Mouse (Mus musculus): ENCODE measurements around the gene P2rx7. TPM values are rescaled to one million over a fixed set of nuclear protein-coding genes. Genes with fewer than 3 reads are reported as not detected.
A peak's percentile ranks its signal among the peaks of the same experiment; 100 is the strongest.

Gene P2rx7
- polyA plus RNA-seq, 1 experiment, result 2.5 TPM

GRCm38 (mm10) chr5:122716793-122717192, 73.1 kb downstream of the P2rx7 start:
- TF ChIP-seq GATA1 (IDR thresholded peaks at IDR 0.05; ENCODE audit: borderline replicate concordance, low read length), result no peak
- no peak for TF ChIP-seq FLI1 (IDR thresholded peaks at IDR 0.05; ENCODE audit: low read length)
- Histone ChIP-seq H3K9me3 (peaks cover 23% of the 10 kb centered on the region), H3K36me3 (replicated peaks; ENCODE audit: low read length) (peaks cover 55% of the 10 kb centered on the region), H3K4me1 (no peaks in the 10 kb centered on the region), H3K27me3 (replicated peaks) (no peaks in the 10 kb centered on the region), H3K4me3 (replicated peaks) (no peak overlapping the region)

DNA sequence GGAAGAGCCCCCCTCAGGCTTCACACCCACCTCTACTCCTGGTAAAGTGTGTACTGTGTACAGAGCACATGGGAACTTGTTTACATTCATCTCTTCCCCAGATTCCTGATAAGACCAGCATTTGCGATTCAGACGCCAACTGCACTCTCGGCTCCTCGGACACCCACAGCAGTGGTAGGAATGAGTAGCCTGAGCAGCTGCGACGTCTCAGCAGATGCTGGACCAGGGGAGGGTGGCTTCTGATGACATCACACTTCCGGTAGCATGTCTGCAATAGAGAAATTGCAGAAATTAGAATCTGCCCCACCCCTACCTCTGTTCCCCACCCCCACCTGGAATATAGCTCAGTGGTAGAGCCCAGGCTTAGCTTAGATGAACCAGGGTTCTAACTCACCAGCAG, 74.7 kb downstream of the P2rx7 start:
- Histone ChIP-seq H3K27me3 (replicated peaks) (no peaks in the 10 kb centered on the region), H3K9me3 (peaks cover 13% of the 10 kb centered on the region), H3K4me3 (replicated peaks) (no peak overlapping the region), H3K4me1 (no peaks in the 10 kb centered on the region), H3K36me3 (replicated peaks; ENCODE audit: low read length) (peaks cover 50% of the 10 kb centered on the region)
- no peak for TF ChIP-seq GATA1 (IDR thresholded peaks at IDR 0.05; ENCODE audit: borderline replicate concordance, low read length)
- no peak for TF ChIP-seq FLI1 (IDR thresholded peaks at IDR 0.05; ENCODE audit: low read length)

GRCm38 (mm10) chr5:122719168-122719567, 75.5 kb downstream of the P2rx7 start:
- Histone ChIP-seq H3K4me3 (replicated peaks) (no peak overlapping the region), H3K4me1 (no peaks in the 10 kb centered on the region), H3K27me3 (replicated peaks) (no peaks in the 10 kb centered on the region), H3K36me3 (replicated peaks; ENCODE audit: low read length) (peaks cover 48% of the 10 kb centered on the region), H3K9me3 (peaks cover 11% of the 10 kb centered on the region)
- TF ChIP-seq GATA1 (IDR thresholded peaks at IDR 0.05; ENCODE audit: borderline replicate concordance, low read length) (no peak), FLI1 (IDR thresholded peaks at IDR 0.05; ENCODE audit: low read length) (no peak)

- peaks cover 44% of the 10 kb centered on the region for H3K36me3 ChIP-seq (replicated peaks; ENCODE audit: low read length)
- H3K4me1 ChIP-seq, result no peaks in the 10 kb centered on the region; the same call in 1 of the 2 replicates
- no peak for TF ChIP-seq GATA1 (IDR thresholded peaks at IDR 0.05; ENCODE audit: borderline replicate concordance, low read length)
- no peak for TF ChIP-seq FLI1 (IDR thresholded peaks at IDR 0.05; ENCODE audit: low read length)
- no peak overlapping the region for H3K4me3 ChIP-seq (replicated peaks)
- peaks cover 3% of the 10 kb centered on the region for H3K27me3 ChIP-seq (replicated peaks)
- no peaks in the 10 kb centered on the region for H3K9me3 ChIP-seq
Observed at GRCm38 (mm10) chr5:122725453-122725852, 81.7 kb downstream of the P2rx7 start.

- TF ChIP-seq GATA1 (IDR thresholded peaks at IDR 0.05; ENCODE audit: borderline replicate concordance, low read length) (no peak), FLI1 (IDR thresholded peaks at IDR 0.05; ENCODE audit: low read length) (no peak)
- H3K27me3 ChIP-seq (replicated peaks), result peaks cover 3% of the 10 kb centered on the region
- H3K4me3 ChIP-seq (replicated peaks), result no peak overlapping the region
- H3K9me3 ChIP-seq, result no peaks in the 10 kb centered on the region
- H3K36me3 ChIP-seq (replicated peaks; ENCODE audit: low read length), result peaks cover 45% of the 10 kb centered on the region
- no peaks in the 10 kb centered on the region; the same call in none of the 2 replicates for H3K4me1 ChIP-seq
Observed at GRCm38 (mm10) chr5:122726068-122726467, 82.4 kb downstream of the P2rx7 start.

DNA sequence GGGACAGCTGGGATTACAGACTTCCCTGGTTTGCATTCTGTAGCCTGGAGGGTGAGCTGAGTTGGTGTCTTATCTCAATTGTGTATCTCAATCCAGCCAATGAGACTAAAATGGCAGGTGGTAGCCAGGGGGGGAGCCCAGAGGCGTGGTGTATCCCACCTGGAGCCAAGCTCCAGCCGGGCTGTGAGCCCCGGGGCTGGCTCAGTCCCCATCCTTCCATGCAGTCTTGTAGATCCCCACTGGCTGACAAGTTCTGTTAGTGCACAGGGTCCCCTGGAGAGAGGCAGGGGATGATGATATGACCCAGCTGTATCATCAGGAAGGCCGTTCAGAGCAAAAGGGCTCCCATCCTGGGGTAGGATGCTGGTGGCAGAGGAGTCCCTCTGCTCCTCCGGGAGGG, 82.9 kb downstream of the P2rx7 start:
- H3K4me1 ChIP-seq, result peaks cover 5% of the 10 kb centered on the region
- no peaks in the 10 kb centered on the region for H3K9me3 ChIP-seq
- H3K27me3 ChIP-seq (replicated peaks), result peaks cover 3% of the 10 kb centered on the region
- peaks cover 45% of the 10 kb centered on the region for H3K36me3 ChIP-seq (replicated peaks; ENCODE audit: low read length)
- no peak for TF ChIP-seq GATA1 (IDR thresholded peaks at IDR 0.05; ENCODE audit: borderline replicate concordance, low read length)
- TF ChIP-seq FLI1 (IDR thresholded peaks at IDR 0.05; ENCODE audit: low read length), result no peak
- H3K4me3 ChIP-seq (replicated peaks), result no peak overlapping the region

DNA sequence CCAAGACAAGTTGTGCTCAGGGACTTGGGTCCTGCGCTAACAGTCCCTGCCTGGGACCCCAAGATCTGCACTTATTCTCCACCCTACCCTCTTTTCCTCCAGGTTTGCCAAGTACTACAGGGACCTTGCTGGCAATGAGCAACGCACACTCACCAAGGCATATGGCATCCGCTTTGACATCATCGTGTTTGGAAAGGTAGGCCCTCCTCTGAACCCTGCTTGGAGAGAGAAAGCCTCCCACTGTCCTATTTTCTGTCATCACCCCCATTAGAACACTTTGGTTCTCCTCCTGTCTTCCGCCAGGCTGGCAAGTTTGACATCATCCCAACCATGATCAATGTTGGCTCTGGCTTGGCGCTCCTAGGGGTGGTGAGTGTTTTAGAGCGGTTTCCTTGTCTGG, 83.4 kb downstream of the P2rx7 start:
- no peak overlapping the region for H3K4me3 ChIP-seq (replicated peaks)
- no peak for TF ChIP-seq GATA1 (IDR thresholded peaks at IDR 0.05; ENCODE audit: borderline replicate concordance, low read length)
- TF ChIP-seq FLI1 (IDR thresholded peaks at IDR 0.05; ENCODE audit: low read length), result no peak
- peaks cover 3% of the 10 kb centered on the region for H3K27me3 ChIP-seq (replicated peaks)
- H3K36me3 ChIP-seq (replicated peaks; ENCODE audit: low read length), result peaks cover 45% of the 10 kb centered on the region
- H3K4me1 ChIP-seq, result peaks cover 10% of the 10 kb centered on the region
- no peaks in the 10 kb centered on the region for H3K9me3 ChIP-seq

GRCm38 (mm10) chr5:122730776-122731175, 87.1 kb downstream of the P2rx7 start:
- TF ChIP-seq FLI1 (IDR thresholded peaks at IDR 0.05; ENCODE audit: low read length) (no peak), GATA1 (IDR thresholded peaks at IDR 0.05; ENCODE audit: borderline replicate concordance, low read length) (no peak)
- peaks cover 3% of the 10 kb centered on the region for H3K27me3 ChIP-seq (replicated peaks)
- H3K4me3 ChIP-seq (replicated peaks), result no peak overlapping the region
- H3K36me3 ChIP-seq (replicated peaks; ENCODE audit: low read length), result peaks cover 68% of the 10 kb centered on the region
- no peaks in the 10 kb centered on the region for H3K9me3 ChIP-seq
- H3K4me1 ChIP-seq, result peaks cover 38% of the 10 kb centered on the region

- Histone ChIP-seq H3K9me3 (no peaks in the 10 kb centered on the region), H3K4me3 (replicated peaks) (peak overlapping the region; percentile 86), H3K36me3 (replicated peaks; ENCODE audit: low read length) (peaks cover 74% of the 10 kb centered on the region), H3K4me1 (peaks cover 38% of the 10 kb centered on the region), H3K27me3 (replicated peaks) (peaks cover 3% of the 10 kb centered on the region)
- no peak for TF ChIP-seq GATA1 (IDR thresholded peaks at IDR 0.05; ENCODE audit: borderline replicate concordance, low read length)
- no peak for TF ChIP-seq FLI1 (IDR thresholded peaks at IDR 0.05; ENCODE audit: low read length)
Observed at GRCm38 (mm10) chr5:122731321-122731720, 87.6 kb downstream of the P2rx7 start.

DNA sequence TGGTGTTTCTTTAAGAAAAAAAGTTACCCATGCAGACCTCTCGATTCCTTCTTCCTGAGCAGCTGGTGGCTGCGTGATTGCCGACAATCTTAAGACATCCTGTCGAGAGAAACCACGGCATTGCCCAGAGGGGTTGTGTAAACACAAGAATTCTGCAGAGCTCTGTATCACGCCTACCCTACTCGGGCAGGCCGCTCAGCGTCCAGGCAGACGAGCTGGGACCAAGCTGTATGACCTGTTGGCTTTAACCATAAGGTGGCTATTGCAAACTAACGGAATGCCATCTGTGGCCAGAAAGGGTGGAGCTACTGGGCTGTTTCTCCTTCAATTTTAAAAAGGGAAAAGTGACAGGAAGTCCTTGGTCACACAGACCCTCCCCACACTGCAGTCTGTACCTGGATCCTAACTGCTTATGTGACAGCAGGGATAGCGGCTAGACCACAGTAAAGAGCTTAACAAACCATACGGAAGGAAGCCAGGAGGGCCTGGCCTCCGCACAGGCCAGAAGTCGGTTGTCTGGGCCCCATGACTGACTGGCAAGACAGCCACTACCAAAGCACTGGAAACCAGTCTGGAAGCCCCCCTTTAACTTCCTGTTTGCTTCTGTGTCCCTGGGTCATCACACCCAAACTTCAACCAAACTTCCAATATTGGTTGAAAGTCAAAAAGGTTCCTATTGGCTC, 88.4 kb downstream of the P2rx7 start:
- Histone ChIP-seq H3K4me1 (peaks cover 38% of the 10 kb centered on the region), H3K27me3 (replicated peaks) (no peaks in the 10 kb centered on the region), H3K36me3 (replicated peaks; ENCODE audit: low read length) (peaks cover 80% of the 10 kb centered on the region), H3K4me3 (replicated peaks) (peak overlapping the region; percentile 88), H3K9me3 (no peaks in the 10 kb centered on the region)
- no peak for TF ChIP-seq FLI1 (IDR thresholded peaks at IDR 0.05; ENCODE audit: low read length)
- TF ChIP-seq GATA1 (IDR thresholded peaks at IDR 0.05; ENCODE audit: borderline replicate concordance, low read length), result no peak

Measured in megakaryocyte, embryonic 14.5 days (primary cell).